Mouse (Mus musculus): ENCODE results near the gene Tbc1d10c.

GRCm38 (mm10) chr19:4164100-4164499 lies 27.0 kb downstream of the Tbc1d10c start:
- no peak for TF ChIP-seq MAFK (IDR thresholded peaks at IDR 0.05; ENCODE audit: insufficient replicate concordance, low read length)
- no peak for TF ChIP-seq MEF2A (IDR thresholded peaks at IDR 0.05; ENCODE audit: borderline replicate concordance, low read depth, low read length)
- no peak for TF ChIP-seq KAT2A (IDR thresholded peaks at IDR 0.05; ENCODE audit: insufficient replicate concordance, low read length)
- no peak for TF ChIP-seq POLR2A (IDR thresholded peaks at IDR 0.05; ENCODE audit: low read depth, low read length)
- no peak for TF ChIP-seq HCFC1 (IDR thresholded peaks at IDR 0.05; ENCODE audit: low read depth, low read length)
- TF ChIP-seq CTCF (conservative IDR thresholded peaks at IDR 0.05 in 1 of 2, IDR thresholded peaks at IDR 0.05 in 1 of 2; ENCODE audit: low read depth in 2 of 2, low read length in 2 of 2): no peak
- TF ChIP-seq USF1 (IDR thresholded peaks at IDR 0.05; ENCODE audit: low read depth, low read length): no peak
- TF ChIP-seq EP300 (IDR thresholded peaks at IDR 0.05; ENCODE audit: low read length): no peak
- no peak for TF ChIP-seq MAZ (IDR thresholded peaks at IDR 0.05; ENCODE audit: low read depth, low read length)
- TF ChIP-seq CHD2 (IDR thresholded peaks at IDR 0.05; ENCODE audit: low read length): no peak
- TF ChIP-seq MAX (IDR thresholded peaks at IDR 0.05; ENCODE audit: low read length): no peak
